Mouse (Mus musculus) embryonic facial prominence, embryonic 13.5 days (tissue): Measurements from ENCODE around the gene Cilp2. TPM values are rescaled to one million over a fixed set of nuclear protein-coding genes. Genes with fewer than 3 reads are reported as not detected.
A peak's percentile ranks its signal among the peaks of the same experiment; 100 is the strongest.

Source experiments
- ATAC-seq: fragments of 200-750 bp; cut with Nextera tagmentation; 2 replicates; pipeline ENCODE4 v1.8.0; 2017; ENCODE audit warnings: low read depth; ENCODE audit not compliant: insufficient number of reproducible peaks, insufficient read depth, low FRiP score, low TSS enrichment
- H3K27ac ChIP-seq: fragments of 300-500 bp; sonication (generic); 2 replicates; pipeline ENCODE4 v1.5.1; 2015; ENCODE audit warnings: moderate library complexity, mild to moderate bottlenecking, inconsistent platforms
- H3K27me3 ChIP-seq: fragments of 300-500 bp; sonication (generic); 2 replicates; pipeline ENCODE4 v1.6.1; 2015; ENCODE audit warnings: mild to moderate bottlenecking, inconsistent platforms
- H3K36me3 ChIP-seq: fragments of 300-500 bp; sonication (generic); 2 replicates; pipeline ENCODE4 v1.6.1; 2015; ENCODE audit warnings: mild to moderate bottlenecking, inconsistent platforms
- H3K4me1 ChIP-seq: fragments of 300-500 bp; sonication (generic); 2 replicates; pipeline ENCODE4 v1.6.1; 2015; ENCODE audit warnings: inconsistent platforms
- H3K4me2 ChIP-seq: fragments of 300-500 bp; sonication (generic); 2 replicates; pipeline ENCODE4 v1.6.1; 2015; ENCODE audit warnings: moderate library complexity, mild to moderate bottlenecking, inconsistent platforms
- H3K4me3 ChIP-seq: fragments of 300-500 bp; sonication (generic); 2 replicates; pipeline ENCODE4 v1.5.1; 2015; ENCODE audit warnings: mild to moderate bottlenecking, inconsistent platforms
- H3K9ac ChIP-seq: fragments of 300-500 bp; sonication (generic); 2 replicates; pipeline ENCODE4 v1.6.1; 2015; ENCODE audit warnings: mild to moderate bottlenecking, inconsistent platforms
- H3K9me3 ChIP-seq: fragments of 300-500 bp; sonication (generic); 2 replicates; pipeline ENCODE4 v1.6.1; 2016; ENCODE audit warnings: inconsistent platforms
- WGBS: fragments of 180-500 bp; shearing (Covaris S2); methylation state at CpG from one replicate; pipeline ENCODE4 v1.1.7; 2015; ENCODE audit warnings: mixed read lengths; 5-methylcytosine and 5-hydroxymethylcytosine counted together
- polyA plus RNA-seq: library from polyadenylated mRNA; unstranded; fragments of >200 nt; fragmentation: Nextera tagmentation; extraction: Ambion mirVana; gene quantifications from 2 replicates; pipeline ENCODE4 v1.2.1, GENCODE M21; 2015

The Cilp2 gene
- polyA plus RNA-seq: 0.96 and 1.1 TPM in 2 replicates

DNA sequence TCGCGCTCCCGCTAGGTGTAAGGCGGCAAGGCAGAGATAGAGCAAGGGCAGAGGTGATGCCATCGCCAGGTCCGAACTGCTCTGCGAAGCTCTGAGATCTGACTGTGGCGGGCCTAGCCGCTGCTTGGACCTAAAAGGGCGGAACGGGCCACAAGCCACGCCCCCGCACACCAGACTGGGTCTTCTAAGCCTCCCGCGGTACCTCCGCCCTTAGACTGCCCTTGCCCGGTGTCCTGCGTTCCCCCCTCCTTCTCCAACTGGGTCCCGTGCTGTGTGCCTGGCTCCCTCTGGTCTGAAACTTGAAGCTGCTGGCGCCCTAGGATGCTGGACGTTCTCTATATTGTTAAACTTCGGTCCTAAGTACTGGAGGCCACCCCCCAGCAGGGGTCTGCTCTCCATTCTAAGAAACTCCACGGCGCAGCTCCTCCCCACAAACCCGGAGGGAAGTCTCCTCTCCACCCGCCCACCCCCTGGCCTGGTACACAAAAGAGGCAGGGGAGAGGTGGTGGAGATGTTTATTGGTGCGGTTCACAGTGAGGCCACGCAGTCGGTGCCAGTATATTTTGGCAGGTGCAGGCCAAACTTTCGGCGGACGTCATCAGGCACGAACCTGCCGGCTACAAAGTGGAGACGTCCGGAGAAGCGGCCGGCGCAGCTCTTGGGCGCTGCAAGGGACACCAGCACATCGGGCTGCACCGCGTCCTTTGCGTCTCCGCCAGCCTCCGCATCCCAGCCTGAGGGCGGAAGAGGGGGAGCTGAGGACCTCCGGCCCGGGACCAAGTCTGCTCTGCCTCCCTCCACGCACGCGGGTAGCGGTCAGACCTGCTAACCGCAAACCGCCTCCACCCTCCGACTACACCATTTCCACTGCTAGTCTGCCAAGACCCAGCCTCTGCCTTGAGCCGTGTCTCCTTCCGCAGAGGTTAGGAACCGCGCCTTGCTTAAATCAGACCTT is at the start of gene Cilp2:
Gene Cilp2 (minus strand): TSS at position 399 of the 955 bp plus-strand sequence.
- Histone ChIP-seq H3K9me3 (no peaks in the 10 kb centered on the region), H3K4me3 (peak within 1 kb of the TSS; percentile 36), H3K4me2 (peak within 1 kb of the TSS; percentile 60), H3K36me3 (peaks cover 7% of the 10 kb centered on the region), H3K27me3 (peaks cover 94% of the 10 kb centered on the region), H3K27ac (no peak within 1 kb of the TSS), H3K9ac (peak within 1 kb of the TSS; percentile 36; the same call in 1 of the 2 replicates), H3K4me1 (peaks cover 39% of the 10 kb centered on the region)
- WGBS: 1% methylated on average over 60 of the region's 60 CpGs
- no peak for ATAC-seq

DNA sequence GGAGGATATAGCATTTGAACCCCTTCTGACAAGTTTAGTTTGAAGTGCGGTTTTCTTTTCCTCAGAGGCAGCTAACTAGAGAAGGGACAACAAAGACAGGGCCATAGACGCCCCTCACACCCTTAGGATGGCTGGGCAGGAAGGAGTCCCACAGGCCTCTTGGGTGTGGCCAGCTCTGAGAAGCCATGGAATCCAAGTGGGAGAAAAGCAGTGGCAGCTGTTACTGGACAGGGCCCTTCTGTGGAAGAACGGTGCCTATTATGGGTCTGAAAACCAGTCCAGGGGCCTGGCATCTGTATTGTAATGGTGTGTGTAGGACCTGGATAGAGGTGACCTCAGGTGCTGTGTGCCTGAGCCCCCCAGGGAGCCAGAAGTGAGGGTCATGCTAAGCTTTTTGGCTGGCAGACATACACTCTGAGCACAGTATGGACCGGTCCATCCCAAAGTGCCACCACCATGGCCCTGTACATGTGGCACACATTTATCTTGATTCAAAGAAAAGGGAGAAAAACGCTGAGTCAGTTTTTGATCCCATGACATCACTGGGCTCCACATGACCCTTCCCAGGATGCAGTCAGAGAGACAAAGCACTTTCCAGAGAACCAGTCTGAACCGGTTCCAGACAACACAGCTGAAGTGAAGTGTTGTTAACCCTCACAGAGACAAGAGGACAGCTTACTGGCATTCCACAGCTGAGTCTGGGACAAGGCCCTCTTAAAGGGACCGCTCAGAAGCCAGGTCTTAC is 48.7 kb upstream of the Cilp2 start:
- no peak overlapping the region for H3K4me3 ChIP-seq
- peaks cover 38% of the 10 kb centered on the region for H3K36me3 ChIP-seq
- H3K4me1 ChIP-seq: peaks cover 17% of the 10 kb centered on the region
- no peak overlapping the region for H3K4me2 ChIP-seq
- H3K9ac ChIP-seq: peak overlapping the region; percentile 44
- no peaks in the 10 kb centered on the region for H3K9me3 ChIP-seq
- peak; percentile 61; the same call in 1 of the 2 replicates for ATAC-seq
- no peaks in the 10 kb centered on the region for H3K27me3 ChIP-seq
- H3K27ac ChIP-seq: no peak overlapping the region
- WGBS: 67% methylated on average over 7 of the region's 7 CpGs

DNA sequence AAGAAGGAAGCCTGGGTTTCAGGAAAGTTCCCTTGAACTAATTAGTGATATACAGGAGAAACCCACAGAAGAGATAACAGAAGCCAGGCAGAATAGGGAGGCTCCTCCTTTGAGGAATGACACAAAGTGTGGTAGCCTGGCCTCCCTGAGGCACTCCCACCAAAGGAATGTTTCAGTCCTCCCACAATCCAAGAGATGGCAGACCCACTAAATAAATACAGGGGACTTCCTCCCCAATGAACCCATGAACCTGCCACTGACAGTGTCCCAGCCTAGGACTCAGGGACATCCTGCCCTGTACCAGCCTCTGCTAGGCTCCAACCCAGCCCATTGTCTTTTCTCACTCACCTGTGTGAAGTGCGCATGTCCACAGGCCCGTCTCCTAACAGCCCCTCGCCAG is 47.9 kb upstream of the Cilp2 start:
- peaks cover 17% of the 10 kb centered on the region for H3K4me1 ChIP-seq
- H3K27ac ChIP-seq: no peak overlapping the region
- no peak overlapping the region for H3K4me2 ChIP-seq
- no peak for ATAC-seq
- 90% methylated on average over 3 of the region's 3 CpGs for WGBS
- H3K9me3 ChIP-seq: no peaks in the 10 kb centered on the region
- peaks cover 37% of the 10 kb centered on the region for H3K36me3 ChIP-seq
- no peaks in the 10 kb centered on the region for H3K27me3 ChIP-seq
- H3K4me3 ChIP-seq: no peak overlapping the region
- H3K9ac ChIP-seq: no peak overlapping the region

DNA sequence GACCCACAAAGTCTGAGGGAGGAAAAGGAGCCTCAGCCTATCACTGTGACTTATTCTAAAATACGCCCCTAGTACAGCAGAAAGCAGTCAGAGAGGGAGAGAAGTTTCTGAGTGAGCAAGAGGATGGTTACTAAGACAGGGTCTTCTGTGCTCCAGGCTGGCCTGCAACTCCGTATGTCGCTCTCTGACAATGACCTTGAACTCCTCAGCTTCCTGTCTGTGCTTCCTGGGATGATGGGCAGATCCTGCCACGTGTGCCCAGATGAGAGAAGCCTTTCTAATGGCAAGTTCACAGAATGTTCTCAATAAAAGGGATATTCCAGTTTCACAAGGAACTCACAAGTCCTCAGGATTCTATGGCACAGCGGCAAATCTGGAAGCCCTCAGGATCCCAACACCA is 47.1 kb upstream of the Cilp2 start:
- Histone ChIP-seq H3K4me3 (no peak overlapping the region), H3K27ac (no peak overlapping the region), H3K4me1 (peaks cover 9% of the 10 kb centered on the region), H3K36me3 (peaks cover 34% of the 10 kb centered on the region), H3K27me3 (no peaks in the 10 kb centered on the region), H3K4me2 (no peak overlapping the region), H3K9me3 (no peaks in the 10 kb centered on the region), H3K9ac (no peak overlapping the region)
- 88% methylated on average over 5 of the region's 5 CpGs for WGBS
- no peak for ATAC-seq

DNA sequence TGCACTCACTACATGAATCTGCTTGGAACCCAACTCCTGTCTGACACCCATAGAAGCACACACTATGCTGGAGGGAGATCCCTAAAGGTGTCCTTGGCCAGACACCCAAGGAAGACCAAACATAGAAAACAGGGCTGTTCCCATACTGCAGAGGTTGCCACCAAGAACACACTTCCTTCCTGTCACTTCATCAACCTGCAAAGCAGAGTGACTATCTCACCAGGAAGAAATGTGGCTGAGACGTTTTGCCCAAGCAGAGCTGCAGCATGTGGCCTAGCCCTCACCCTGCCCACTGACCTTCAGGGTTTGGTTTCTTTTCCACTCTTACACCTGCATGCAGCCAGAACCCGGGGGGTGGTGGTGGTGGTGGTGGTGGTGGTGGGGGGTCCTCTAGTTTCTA is 46.3 kb upstream of the Cilp2 start:
- whole genome bisulfite sequencing: 84% methylated on average over 2 of the region's 2 CpGs
- no peaks in the 10 kb centered on the region for H3K27me3 ChIP-seq
- H3K9ac ChIP-seq: no peak overlapping the region
- no peaks in the 10 kb centered on the region for H3K9me3 ChIP-seq
- H3K4me3 ChIP-seq: no peak overlapping the region
- H3K36me3 ChIP-seq: peaks cover 34% of the 10 kb centered on the region
- ATAC-seq: no peak
- no peak overlapping the region for H3K27ac ChIP-seq
- H3K4me1 ChIP-seq: peaks cover 8% of the 10 kb centered on the region
- no peak overlapping the region for H3K4me2 ChIP-seq

DNA sequence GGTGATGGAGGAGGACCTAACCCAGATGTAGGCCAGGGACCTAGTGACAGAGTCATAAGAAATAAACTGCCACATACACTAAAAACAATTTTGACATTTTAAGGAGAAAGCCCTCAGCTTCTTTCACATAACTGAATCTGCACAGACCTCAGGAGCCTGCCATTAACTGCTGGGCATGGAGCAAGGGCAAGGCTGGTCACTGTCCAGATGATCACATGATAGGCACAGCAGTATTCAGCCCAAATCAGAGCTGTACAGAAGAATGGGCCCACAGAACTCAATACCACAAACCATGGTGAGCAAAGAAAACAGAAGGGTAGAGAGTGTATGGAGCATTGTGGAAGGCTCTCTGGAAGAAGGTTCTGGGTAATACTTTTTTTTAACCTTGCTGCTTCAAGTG is 39.4 kb upstream of the Cilp2 start:
- Histone ChIP-seq H3K27ac (no peak overlapping the region), H3K27me3 (no peaks in the 10 kb centered on the region), H3K36me3 (peaks cover 14% of the 10 kb centered on the region; the same call in 1 of the 2 replicates), H3K4me1 (no peaks in the 10 kb centered on the region), H3K4me2 (no peak overlapping the region), H3K9me3 (no peaks in the 10 kb centered on the region), H3K4me3 (no peak overlapping the region), H3K9ac (no peak overlapping the region)
- no peak for ATAC-seq

DNA sequence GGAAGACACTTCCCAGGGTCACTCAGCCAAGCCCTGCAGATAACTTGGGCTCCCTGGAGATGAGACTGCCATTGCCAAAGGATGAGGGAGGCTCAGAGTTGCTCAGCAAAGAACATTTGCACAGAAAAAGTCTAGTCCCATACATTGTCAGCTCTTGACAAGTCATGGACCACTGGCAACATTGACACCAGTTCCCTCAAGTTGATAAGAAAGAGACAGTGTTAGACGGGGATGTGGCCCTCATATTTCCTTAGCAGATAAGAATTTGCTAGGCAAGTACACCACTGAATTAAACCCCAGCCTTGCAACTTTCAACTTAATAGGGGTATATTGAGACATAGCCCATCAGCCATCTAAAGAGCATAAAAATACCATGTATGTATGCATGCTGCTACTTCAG is 36.5 kb upstream of the Cilp2 start:
- peaks cover 18% of the 10 kb centered on the region for H3K4me1 ChIP-seq
- no peak overlapping the region for H3K4me2 ChIP-seq
- H3K27ac ChIP-seq: no peak overlapping the region
- H3K27me3 ChIP-seq: no peaks in the 10 kb centered on the region
- 75% methylated on average over 1 of the region's 1 CpGs for WGBS
- H3K4me3 ChIP-seq: no peak overlapping the region
- H3K9me3 ChIP-seq: no peaks in the 10 kb centered on the region
- ATAC-seq: no peak
- H3K9ac ChIP-seq: no peak overlapping the region
- peaks cover 14% of the 10 kb centered on the region; the same call in 1 of the 2 replicates for H3K36me3 ChIP-seq

DNA sequence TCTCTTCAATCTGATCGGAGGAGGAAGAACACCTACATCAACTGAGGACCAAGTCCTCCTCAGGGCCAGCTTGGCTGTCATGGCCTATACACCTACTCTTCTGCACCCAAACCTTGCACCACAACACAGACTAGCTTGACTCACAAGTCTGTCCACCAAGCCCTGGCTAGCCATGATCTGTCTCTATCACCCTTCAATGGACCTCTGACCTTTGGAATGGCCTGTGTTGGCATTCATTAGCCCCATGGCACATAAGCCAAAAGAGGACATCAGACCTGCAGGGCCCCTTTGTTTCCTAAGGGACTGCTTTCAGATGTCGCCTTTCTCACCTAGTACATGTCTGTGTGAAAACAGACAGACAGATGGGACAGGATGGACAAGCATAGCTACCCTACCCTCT is 33.7 kb upstream of the Cilp2 start:
- WGBS: 94% methylated on average over 2 of the region's 2 CpGs
- Histone ChIP-seq H3K9ac (peak overlapping the region; percentile 12; the same call in 1 of the 2 replicates), H3K27ac (peak overlapping the region; percentile 68), H3K36me3 (peaks cover 23% of the 10 kb centered on the region), H3K9me3 (no peaks in the 10 kb centered on the region), H3K4me3 (no peak overlapping the region), H3K27me3 (no peaks in the 10 kb centered on the region), H3K4me1 (peaks cover 18% of the 10 kb centered on the region), H3K4me2 (no peak overlapping the region)
- no peak for ATAC-seq

DNA sequence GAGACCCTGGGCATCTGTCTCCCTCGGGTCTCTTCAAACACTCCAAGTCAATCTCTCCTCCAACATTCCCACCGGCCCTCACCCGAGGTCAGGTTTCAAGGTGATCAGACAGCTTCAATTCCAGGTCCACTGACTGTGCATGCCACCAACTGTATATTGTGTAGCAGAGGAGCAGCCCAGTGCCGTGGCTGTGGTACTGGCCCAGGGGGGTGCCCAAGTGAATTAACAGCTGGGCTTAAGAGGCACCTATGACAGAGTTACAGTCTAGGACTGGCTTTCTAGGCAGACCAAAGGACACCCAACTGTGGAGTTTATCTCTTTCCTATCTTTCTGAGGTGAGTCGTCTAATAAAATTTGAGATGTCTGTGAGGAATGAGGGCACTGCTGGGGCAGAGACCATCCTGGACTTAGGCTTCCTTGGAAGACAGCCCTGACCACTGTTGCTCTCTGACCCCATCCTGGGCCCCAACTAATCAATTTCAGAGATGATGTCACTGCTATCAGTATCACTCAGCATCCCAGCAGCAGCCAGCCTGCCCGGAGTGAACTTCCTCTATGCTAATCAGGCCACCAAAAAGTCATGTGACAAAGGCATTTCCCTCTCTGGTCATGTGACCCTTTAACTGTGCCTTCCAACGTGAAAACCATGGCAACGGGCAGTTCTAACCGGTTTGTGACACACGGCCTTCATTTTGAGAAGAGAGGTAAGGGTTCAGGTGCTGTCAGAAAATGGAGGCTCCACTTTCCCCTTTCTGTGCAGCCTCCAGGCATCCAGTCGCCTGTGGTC is 32.6 kb upstream of the Cilp2 start:
- no peak overlapping the region for H3K4me3 ChIP-seq

DNA sequence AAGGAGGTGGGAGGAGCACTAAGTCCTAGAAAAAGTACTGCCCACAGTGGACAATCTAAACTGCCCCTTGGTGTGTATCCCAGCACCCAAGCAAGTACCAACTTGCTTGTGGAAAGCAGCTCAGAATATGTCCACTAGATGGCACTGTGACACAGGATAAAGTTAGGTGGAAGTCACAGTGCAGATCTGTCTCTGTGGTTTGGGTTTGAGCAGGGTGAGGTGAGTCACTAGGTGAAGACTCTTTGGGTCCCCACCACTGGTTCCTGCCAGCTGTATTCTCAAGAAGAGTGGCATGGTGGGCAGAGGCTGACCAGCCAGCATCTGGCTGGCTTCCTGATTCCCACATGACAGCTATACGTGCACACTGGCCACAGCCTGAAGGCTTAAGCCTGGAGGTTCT is 31.5 kb upstream of the Cilp2 start:
- Histone ChIP-seq H3K9me3 (no peaks in the 10 kb centered on the region), H3K27me3 (no peaks in the 10 kb centered on the region), H3K4me1 (peaks cover 18% of the 10 kb centered on the region), H3K4me3 (no peak overlapping the region), H3K9ac (no peak overlapping the region), H3K36me3 (peaks cover 44% of the 10 kb centered on the region), H3K27ac (peak overlapping the region; percentile 45), H3K4me2 (no peak overlapping the region)
- ATAC-seq: peak; percentile 48
- 64% methylated on average over 1 of the region's 1 CpGs for WGBS

More for the DNA sequence above, 32.6 kb upstream of the Cilp2 start:
- 29% methylated on average over 11 of the region's 11 CpGs for WGBS
- H3K9ac ChIP-seq: 0 out of 2 replicates have a peak overlapping the region, but pooled peaks have one; percentile 27
- H3K4me1 ChIP-seq: peaks cover 18% of the 10 kb centered on the region
- peak overlapping the region; percentile 24; the same call in 1 of the 2 replicates for H3K4me2 ChIP-seq
- peak overlapping the region; percentile 68 for H3K27ac ChIP-seq
- H3K36me3 ChIP-seq: peaks cover 34% of the 10 kb centered on the region
- peak; percentile 45; the same call in 1 of the 2 replicates for ATAC-seq
- no peaks in the 10 kb centered on the region for H3K9me3 ChIP-seq
- no peaks in the 10 kb centered on the region for H3K27me3 ChIP-seq

DNA sequence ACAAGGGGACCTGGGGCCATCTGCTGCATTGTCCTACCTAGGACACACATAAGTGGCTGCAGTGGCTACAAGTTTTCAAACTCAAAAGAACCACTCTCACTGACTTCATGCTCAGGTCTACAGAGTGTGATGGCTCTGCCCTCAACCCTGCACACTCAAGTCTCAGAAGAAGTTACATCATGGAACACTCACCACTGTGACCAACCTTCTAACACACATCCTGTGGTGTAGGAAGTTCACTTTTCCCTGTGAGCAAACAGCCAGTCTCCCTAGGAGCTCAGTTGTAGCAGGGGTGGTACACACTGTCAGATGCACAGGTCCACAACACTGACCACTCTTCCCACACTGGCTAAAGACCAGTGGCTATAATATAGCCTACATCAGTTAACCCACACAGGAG is 31.0 kb upstream of the Cilp2 start:
- Histone ChIP-seq H3K36me3 (peaks cover 48% of the 10 kb centered on the region), H3K27me3 (no peaks in the 10 kb centered on the region)
- no peak for ATAC-seq

More for the DNA sequence above, 31.0 kb upstream of the Cilp2 start:
- Histone ChIP-seq H3K4me1 (peaks cover 18% of the 10 kb centered on the region), H3K9me3 (no peaks in the 10 kb centered on the region), H3K9ac (no peak overlapping the region), H3K27ac (no peak overlapping the region), H3K4me3 (no peak overlapping the region), H3K4me2 (no peak overlapping the region)
